Mouse (Mus musculus) intestine, embryonic 14.5 days (tissue): ENCODE results near the gene Rab14. TPM values are rescaled to one million over a fixed set of nuclear protein-coding genes. Genes with fewer than 3 reads are reported as not detected.

Experiments
- ATAC-seq: fragments of 200-750 bp; cut with Nextera tagmentation; replicated peaks from 2 replicates; pipeline ENCODE4 v1.8.0; 2017; ENCODE audit warnings: low read depth, moderate number of reproducible peaks, moderate TSS enrichment, moderate library complexity; ENCODE audit not compliant: low FRiP score, low TSS enrichment
- DNase-seq: peaks from one replicate; pipeline ENCODE4 v3.0.0-alpha.2; 2018; ENCODE audit warnings: low spot score
- H3K27ac ChIP-seq: fragments of 300-500 bp; sonication (generic); 2 replicates; pipeline ENCODE4 v1.5.1; 2014; ENCODE audit warnings: low read depth, mild to moderate bottlenecking, control low read depth
- H3K27me3 ChIP-seq: fragments of 300-500 bp; sonication (generic); replicated peaks from 2 replicates; pipeline ENCODE4 v1.6.1; 2014; ENCODE audit warnings: low read length, control low read depth; ENCODE audit not compliant: control insufficient read depth, insufficient read depth
- H3K36me3 ChIP-seq: fragments of 300-500 bp; sonication (generic); 2 replicates; pipeline ENCODE4 v1.6.1; 2014; ENCODE audit warnings: low read length, control low read depth; ENCODE audit not compliant: control insufficient read depth, insufficient read depth
- H3K4me1 ChIP-seq: fragments of 300-500 bp; sonication (generic); replicated peaks from 2 replicates; pipeline ENCODE4 v1.6.1; 2014; ENCODE audit warnings: low read length, control low read depth, mixed read lengths; ENCODE audit not compliant: control insufficient read depth, insufficient read depth
- H3K4me2 ChIP-seq: fragments of 300-500 bp; sonication (generic); 2 replicates; pipeline ENCODE4 v1.6.1; 2014; ENCODE audit warnings: low read length
- H3K4me3 ChIP-seq: fragments of 300-500 bp; sonication (generic); 2 replicates; pipeline ENCODE4 v1.5.1; 2014; ENCODE audit warnings: low read depth, low read length, control low read depth, mixed read lengths
- H3K9ac ChIP-seq: fragments of 300-500 bp; sonication (generic); 2 replicates; pipeline ENCODE4 v1.6.1; 2014; ENCODE audit warnings: mild to moderate bottlenecking, low read length
- H3K9me3 ChIP-seq: fragments of 300-500 bp; sonication (generic); 2 replicates; pipeline ENCODE4 v1.6.1; 2016; ENCODE audit warnings: low read length, control low read depth; ENCODE audit not compliant: control insufficient read depth
- WGBS: fragments of 180-500 bp; shearing (Covaris S2); extraction: QIAGEN DNeasy Blood & Tissue Kit; methylation state at CpG from one replicate; pipeline ENCODE4 v1.1.7; 2014; 5-methylcytosine and 5-hydroxymethylcytosine counted together
- polyA plus RNA-seq: library from polyadenylated mRNA; unstranded; fragments of >200 nt; fragmentation: Nextera tagmentation; extraction: Ambion mirVana; gene quantifications from 2 replicates; pipeline ENCODE4 v1.2.1, GENCODE M21; 2014

Gene Rab14
- 258 and 299 TPM in 2 replicates for polyA plus RNA-seq

DNA sequence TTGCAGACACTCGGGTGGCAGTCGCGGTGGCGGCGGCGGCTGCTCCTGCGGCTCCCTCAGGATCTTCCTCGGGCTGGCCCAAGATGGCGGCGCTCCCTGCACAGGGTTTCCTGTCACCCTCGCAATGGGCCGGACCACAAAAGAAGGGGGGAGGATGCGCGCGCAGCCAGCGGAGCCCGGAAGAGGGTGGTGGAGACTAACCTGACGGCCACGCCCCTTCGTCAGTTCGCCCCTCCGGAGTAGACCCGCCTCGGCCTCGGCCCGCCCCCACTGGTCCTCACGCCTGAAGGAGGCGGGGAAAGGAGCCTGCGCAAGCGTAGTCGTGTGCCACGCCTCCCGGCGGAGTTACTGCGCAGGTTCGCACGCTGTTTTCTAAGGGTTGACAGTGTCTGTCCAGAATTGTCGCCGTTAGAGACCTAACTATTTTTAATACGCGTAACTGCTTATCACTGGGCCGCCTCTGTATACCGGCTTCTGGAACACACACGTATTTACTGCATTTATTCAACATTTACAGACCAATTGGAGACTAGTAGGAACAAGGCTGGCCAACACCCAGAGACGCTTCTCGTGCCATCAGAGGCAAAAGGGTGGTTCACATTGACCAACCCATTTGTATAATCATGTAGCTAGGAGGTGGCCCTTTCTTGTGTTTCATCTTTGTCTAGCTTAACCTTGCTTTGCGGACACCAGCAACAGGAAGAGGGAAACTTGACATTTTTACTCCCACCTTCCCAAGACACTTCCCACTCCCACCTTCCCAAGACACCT is at the start of gene Rab14:
TSS of gene Rab14 (minus strand) at position 223 of the 771 bp plus-strand sequence.
- DNase-seq (peak; percentile 99), ATAC-seq (peak; percentile 98)
- Histone ChIP-seq H3K4me2 (peak within 1 kb of the TSS; percentile 95), H3K36me3 (no peaks in the 10 kb centered on the region), H3K9ac (peak within 1 kb of the TSS; percentile 90), H3K4me3 (peak within 1 kb of the TSS; percentile 74), H3K4me1 (peaks cover 12% of the 10 kb centered on the region), H3K27me3 (no peaks in the 10 kb centered on the region), H3K9me3 (no peaks in the 10 kb centered on the region), H3K27ac (peak within 1 kb of the TSS; percentile 91)
- under 1% methylated on average over 39 of the region's 47 CpGs for WGBS

DNA sequence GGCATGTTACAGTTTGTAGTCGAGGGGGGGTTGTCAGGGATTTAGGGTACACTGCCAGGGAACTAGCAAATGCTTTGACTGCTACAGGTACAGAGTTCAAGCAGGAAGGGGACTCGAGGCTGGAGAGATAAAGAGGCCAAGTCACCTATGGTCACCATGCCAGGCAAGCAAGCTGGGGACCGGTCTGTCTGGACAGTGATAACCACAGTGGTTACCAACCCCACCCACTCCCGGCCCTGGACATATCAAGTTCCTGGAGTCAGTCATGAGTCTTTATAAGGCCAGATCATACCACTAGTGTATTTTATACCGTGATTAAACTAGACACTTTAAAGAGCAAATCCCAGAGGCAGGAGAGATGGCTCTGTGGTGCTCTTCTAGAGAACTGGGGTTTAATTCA is 46.8 kb upstream of the Rab14 start:
- H3K9ac ChIP-seq, result no peak overlapping the region
- ATAC-seq, result no peak
- H3K27ac ChIP-seq, result no peak overlapping the region
- DNase-seq, result no peak
- H3K4me2 ChIP-seq, result no peak overlapping the region
- H3K9me3 ChIP-seq, result no peaks in the 10 kb centered on the region
- no peaks in the 10 kb centered on the region for H3K27me3 ChIP-seq
- H3K4me1 ChIP-seq, result no peaks in the 10 kb centered on the region
- no peaks in the 10 kb centered on the region for H3K36me3 ChIP-seq
- WGBS, result 78% methylated on average over 5 of the region's 5 CpGs
- H3K4me3 ChIP-seq, result no peak overlapping the region

DNA sequence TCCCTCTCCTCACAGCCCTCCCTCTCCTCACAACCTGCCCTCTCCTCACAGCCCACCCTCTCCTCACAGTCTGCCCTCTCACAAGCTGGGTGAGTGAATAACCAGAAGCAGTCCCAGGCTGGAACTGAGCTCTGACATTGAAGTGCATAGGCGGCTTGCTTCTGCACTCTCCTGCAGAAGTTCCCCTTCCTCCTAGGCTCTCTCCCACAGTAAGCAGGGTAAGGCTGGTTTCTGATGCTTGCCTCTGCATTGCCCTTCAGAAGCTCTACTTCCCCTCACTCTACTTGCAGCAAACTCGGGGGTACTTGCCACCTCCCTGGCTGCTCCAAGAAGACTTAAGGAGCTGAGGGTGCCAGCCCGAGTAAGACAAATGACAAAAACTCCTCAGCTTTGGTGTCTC is 43.3 kb upstream of the Rab14 start:
- Histone ChIP-seq H3K4me1 (no peaks in the 10 kb centered on the region), H3K36me3 (no peaks in the 10 kb centered on the region), H3K4me3 (no peak overlapping the region), H3K9me3 (no peaks in the 10 kb centered on the region), H3K4me2 (no peak overlapping the region), H3K9ac (no peak overlapping the region), H3K27ac (no peak overlapping the region), H3K27me3 (no peaks in the 10 kb centered on the region)
- DNase-seq, result no peak
- 53% methylated on average over 3 of the region's 3 CpGs for WGBS
- ATAC-seq, result no peak

DNA sequence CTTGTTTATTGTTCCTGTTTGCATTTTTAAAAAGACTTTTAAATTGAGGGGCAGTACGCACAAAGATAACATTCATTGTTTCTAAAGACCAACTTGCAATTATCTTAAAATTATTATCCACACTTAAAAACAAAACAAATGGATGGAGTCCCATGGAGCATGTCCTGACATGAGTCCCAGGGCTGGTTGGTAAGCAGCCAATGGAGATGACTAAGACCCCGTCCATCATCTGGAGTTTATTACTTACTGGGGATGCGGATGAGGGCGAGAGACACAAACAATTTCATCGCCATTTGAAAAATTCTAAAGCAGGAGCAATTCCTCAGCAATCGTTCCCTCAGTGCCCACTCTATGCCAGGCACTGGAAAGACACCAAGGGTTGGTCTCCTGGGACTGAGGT is 34.1 kb upstream of the Rab14 start:
- Histone ChIP-seq H3K36me3 (no peaks in the 10 kb centered on the region), H3K4me1 (peaks cover 3% of the 10 kb centered on the region; the same call in 1 of the 2 replicates), H3K27ac (no peak overlapping the region), H3K4me2 (no peak overlapping the region), H3K27me3 (no peaks in the 10 kb centered on the region), H3K9ac (no peak overlapping the region), H3K9me3 (no peaks in the 10 kb centered on the region), H3K4me3 (no peak overlapping the region)
- ATAC-seq, result no peak
- WGBS, result 77% methylated on average over 6 of the region's 6 CpGs
- DNase-seq, result no peak

DNA sequence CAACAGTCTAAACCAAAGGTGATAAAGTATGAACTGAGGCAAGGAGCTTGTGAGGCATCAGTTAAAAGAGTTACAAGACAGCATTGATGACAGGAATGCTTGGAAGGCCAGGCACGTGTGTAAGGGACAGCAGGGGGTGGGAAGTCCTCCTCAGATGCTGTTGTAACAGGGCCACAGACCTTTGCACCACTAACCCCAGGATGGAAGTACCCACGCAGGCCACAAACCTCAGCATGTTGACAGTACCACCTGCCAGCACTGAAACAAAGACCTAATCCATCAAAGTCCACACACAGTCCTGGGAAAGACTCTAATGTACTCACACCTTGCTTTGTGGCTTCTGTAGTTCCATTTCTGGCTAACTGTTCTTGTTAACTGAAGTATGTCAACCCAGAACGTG is 33.0 kb upstream of the Rab14 start:
- Histone ChIP-seq H3K4me3 (no peak overlapping the region), H3K4me1 (peaks cover 3% of the 10 kb centered on the region; the same call in 1 of the 2 replicates), H3K27me3 (no peaks in the 10 kb centered on the region), H3K9me3 (no peaks in the 10 kb centered on the region), H3K4me2 (no peak overlapping the region), H3K36me3 (no peaks in the 10 kb centered on the region), H3K27ac (no peak overlapping the region), H3K9ac (no peak overlapping the region)
- no peak for ATAC-seq
- DNase-seq, result no peak
- WGBS, result 42% methylated on average over 3 of the region's 3 CpGs

DNA sequence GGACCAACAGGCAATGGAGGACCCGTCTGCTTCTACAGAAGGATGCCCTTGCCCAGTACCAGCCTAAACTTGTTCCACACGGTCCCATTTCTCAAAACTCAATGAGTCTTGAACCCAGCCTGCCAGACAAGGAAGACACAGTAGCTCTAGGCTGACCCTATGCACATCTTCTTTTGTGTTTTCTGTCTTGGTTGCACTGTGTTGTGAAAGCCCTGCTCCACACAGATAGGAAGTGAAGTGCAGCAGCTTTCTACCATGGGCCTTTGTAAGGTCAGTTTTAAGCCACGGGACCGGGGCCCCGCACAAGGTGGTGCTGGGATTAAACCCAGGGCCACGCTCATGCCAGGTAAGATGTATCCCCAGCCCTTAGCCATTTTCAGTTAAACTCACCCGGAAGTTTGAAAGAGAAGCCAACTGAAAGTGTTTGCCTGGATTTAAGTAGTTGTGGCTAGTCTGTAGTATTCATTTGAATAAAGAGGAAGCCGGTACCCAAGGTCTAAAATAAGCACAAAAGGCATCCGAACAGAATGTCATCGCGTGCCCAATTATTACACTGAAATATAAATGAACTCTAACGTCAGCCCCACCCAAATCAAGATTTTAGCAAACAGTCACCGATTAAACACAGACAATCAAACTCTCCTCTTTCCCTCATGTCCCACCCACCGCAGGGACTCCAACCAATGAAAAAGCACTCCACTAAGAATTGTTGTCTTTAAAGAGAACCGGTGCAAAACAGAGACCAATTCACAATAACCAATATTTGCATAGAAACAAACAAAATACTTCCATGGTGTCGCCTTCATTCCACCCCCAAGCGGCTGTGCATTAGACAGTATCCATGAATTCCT is 31.9 kb upstream of the Rab14 start:
- no peaks in the 10 kb centered on the region for H3K36me3 ChIP-seq
- H3K4me2 ChIP-seq, result no peak overlapping the region
- H3K9ac ChIP-seq, result no peak overlapping the region
- H3K9me3 ChIP-seq, result no peaks in the 10 kb centered on the region
- H3K4me3 ChIP-seq, result no peak overlapping the region
- peaks cover 3% of the 10 kb centered on the region; the same call in 1 of the 2 replicates for H3K4me1 ChIP-seq
- DNase-seq (no peak), ATAC-seq (no peak)
- H3K27me3 ChIP-seq, result no peaks in the 10 kb centered on the region
- no peak overlapping the region for H3K27ac ChIP-seq
- WGBS, result 71% methylated on average over 17 of the region's 17 CpGs

DNA sequence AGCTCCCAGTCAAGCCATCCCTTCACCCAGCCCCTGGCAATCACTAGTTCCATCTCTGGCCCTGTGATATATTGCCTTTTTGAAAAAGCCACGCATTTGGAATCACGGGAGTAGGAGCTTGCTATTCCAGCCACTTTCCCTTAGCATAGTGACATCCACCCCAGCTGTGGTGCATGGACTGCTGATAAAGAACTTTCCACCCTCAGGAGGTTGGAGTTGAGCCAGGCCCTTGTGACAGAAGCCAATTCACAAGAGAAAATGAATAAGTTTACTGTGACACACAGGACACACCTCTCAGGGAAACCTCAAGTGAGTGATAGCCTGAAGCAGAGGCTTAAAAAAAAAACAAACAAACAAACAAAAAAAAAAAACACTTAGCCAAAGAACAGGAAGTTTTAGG is 31.0 kb upstream of the Rab14 start:
- Histone ChIP-seq H3K4me2 (no peak overlapping the region), H3K36me3 (no peaks in the 10 kb centered on the region), H3K27me3 (no peaks in the 10 kb centered on the region), H3K9me3 (no peaks in the 10 kb centered on the region), H3K4me1 (peaks cover 3% of the 10 kb centered on the region; the same call in 1 of the 2 replicates), H3K4me3 (no peak overlapping the region), H3K9ac (no peak overlapping the region), H3K27ac (no peak overlapping the region)
- DNase-seq (no peak), ATAC-seq (no peak)
- WGBS, result 56% methylated on average over 2 of the region's 2 CpGs

DNA sequence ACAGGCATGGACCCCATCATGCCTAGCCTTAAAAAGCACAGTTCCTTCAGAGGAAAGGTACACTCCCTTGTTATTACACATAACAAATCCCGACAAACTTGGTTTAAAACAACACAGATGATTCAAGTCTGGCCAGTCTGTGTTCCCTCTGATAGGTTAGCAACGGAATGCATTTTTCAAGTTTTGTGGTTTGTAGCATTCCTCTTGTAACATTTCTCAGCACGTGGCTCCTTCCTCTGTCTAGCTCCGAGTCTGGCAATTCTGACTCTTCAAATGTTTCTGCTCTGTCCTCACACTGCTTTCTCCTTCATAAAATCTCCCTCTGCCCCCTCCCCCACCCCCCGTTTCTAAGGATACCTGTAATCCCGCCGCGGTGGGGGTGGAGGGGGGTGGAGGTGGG is 29.3 kb upstream of the Rab14 start:
- Histone ChIP-seq H3K36me3 (no peaks in the 10 kb centered on the region), H3K4me2 (no peak overlapping the region), H3K4me3 (no peak overlapping the region), H3K9ac (no peak overlapping the region), H3K9me3 (no peaks in the 10 kb centered on the region), H3K27ac (no peak overlapping the region), H3K27me3 (no peaks in the 10 kb centered on the region), H3K4me1 (peaks cover 3% of the 10 kb centered on the region; the same call in 1 of the 2 replicates)
- ATAC-seq, result no peak
- DNase-seq, result no peak
- WGBS, result 15% methylated on average over 8 of the region's 8 CpGs
